Mouse (Mus musculus) splenic B cell, adult 2 months (primary cell): ENCODE results near the gene A630089N07Rik.
"Not testable (repeated sequence)": the region's sequence is repeated elsewhere in the genome, so short reads cannot be mapped to it uniquely, and the experiment has no call there.

Source experiments
- DNase-seq: peaks from one replicate; pipeline ENCODE4 v3.0.0-alpha.2; 2011; ENCODE audit warnings: low read depth, low spot score
- H3K27me3 ChIP-seq: 2 replicates; pipeline ENCODE4 v1.6.1; 2012; ENCODE audit warnings: mild to moderate bottlenecking, low read length, moderate library complexity, mixed read lengths; ENCODE audit not compliant: control insufficient read depth, poor library complexity, insufficient read depth, severe bottlenecking
- H3K36me3 ChIP-seq: 2 replicates; pipeline ENCODE4 v1.6.1; 2012; ENCODE audit warnings: mild to moderate bottlenecking, low read length, moderate library complexity, mixed read lengths; ENCODE audit not compliant: control insufficient read depth, poor library complexity, insufficient read depth, severe bottlenecking

Gene A630089N07Rik

DNA sequence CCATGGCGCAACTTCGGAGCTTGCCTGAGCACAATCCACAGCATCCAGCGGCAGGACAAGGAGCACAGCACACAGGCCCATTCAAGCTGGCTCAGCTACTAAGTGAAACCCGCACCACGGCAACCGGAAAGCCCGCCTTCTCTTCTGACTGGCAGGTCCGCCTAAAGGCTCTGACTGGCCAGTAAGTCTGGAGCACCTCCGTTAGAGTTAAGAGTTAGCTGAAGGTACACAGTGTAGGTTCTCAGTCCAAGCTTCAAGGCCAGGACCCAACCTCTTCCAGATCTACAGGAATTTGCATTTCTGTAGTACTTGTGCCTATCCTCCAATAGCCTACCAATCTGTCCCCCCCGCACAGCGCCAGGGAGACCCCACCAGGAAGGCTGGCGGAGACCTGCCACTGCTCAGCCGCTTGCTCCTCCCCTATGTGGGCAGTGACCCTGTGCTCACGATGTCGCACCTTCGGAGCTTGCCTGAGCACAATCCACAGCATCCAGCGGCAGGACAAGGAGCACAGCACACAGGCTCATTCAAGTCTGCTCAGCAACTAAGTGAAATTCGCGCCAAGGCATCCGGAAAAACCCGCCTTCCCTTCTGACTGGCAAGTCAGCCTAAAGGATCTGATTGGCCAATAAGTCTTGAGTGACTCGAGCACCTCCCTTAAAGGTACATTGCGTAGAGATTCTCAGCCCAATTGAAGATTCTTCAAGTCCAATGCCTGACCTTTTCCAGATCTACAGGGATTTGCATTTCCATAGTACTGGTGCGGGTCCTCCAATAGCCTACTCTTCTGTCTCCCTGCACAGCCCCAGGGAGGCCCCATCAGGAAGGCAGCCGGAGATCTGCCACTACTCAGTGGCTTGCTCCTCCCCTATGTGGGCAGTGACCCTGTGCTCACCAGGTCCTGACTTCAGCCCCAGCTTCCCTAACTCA, at the start of gene A630089N07Rik:
TSS of gene A630089N07Rik (minus strand) at position 562 of the 930 bp plus-strand sequence.
- not testable (repeated sequence) for H3K27me3 ChIP-seq, H3K36me3 ChIP-seq
- peak; percentile 79 for DNase-seq

DNA sequence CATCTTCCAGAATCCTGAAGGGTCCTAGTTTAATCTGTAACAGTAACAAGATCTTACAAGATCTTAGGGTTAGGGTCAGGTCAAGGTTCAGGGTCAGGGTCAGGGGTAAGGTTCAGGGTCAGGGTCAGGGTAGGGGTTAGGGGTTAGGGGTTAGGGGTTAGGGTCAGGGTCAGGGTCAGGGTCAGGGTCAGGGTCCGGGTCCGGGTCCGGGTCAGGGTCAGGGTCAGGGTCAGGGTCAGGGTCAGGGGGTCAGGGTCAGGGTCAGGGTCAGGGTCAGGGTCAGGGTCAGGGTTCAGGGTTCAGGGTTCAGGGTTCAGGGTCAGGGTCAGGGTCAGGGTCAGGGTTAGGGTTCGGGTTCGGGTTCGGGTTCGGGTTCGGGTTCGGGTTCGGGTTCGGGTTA, 24.9 kb upstream of the A630089N07Rik start:
- Histone ChIP-seq H3K27me3 (no peaks in the 10 kb centered on the region), H3K36me3 (no peaks in the 10 kb centered on the region; the same call in 1 of the 2 replicates)
- DNase-seq: no peak

DNA sequence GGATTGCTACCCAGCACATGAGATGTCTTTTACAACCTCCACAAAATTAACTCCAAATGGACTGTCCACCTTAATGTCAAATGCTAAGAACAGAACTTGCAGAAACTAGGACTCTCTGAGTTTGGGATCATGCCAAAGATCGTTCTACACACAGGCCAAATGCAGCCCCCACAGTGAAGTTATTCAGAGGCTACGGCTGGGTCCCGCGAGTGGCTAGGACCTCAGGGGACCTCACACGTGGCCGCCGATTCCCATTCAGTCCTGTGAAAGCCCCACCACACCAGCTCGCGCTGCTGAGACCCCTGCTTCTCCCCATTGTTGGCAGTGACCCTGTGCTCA, 731 bp downstream of the A630089N07Rik start:
- DNase-seq: peak; percentile 1
- H3K36me3 ChIP-seq, H3K27me3 ChIP-seq: not testable (repeated sequence)

DNA sequence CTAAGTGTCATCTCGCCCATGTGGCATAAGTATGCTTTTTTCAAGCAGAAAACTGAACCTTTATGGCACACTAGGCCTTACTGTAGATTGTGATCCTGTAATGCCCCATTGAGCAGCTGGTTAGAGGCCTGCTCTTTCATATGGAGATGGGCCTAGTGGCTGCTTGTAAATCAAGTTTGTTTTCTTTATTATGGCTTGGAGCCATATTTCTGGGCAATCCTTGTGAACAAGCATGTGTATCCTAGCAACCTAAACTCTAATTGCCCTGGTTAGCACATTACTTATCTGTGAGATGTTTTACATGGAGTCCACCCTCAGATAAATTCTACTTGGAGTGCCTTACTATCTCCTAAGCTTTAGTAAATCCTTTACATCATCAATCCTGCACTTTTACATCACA, 1.1 kb downstream of the A630089N07Rik start:
- H3K27me3 ChIP-seq, DNase-seq, H3K36me3 ChIP-seq: not testable (repeated sequence)

DNA sequence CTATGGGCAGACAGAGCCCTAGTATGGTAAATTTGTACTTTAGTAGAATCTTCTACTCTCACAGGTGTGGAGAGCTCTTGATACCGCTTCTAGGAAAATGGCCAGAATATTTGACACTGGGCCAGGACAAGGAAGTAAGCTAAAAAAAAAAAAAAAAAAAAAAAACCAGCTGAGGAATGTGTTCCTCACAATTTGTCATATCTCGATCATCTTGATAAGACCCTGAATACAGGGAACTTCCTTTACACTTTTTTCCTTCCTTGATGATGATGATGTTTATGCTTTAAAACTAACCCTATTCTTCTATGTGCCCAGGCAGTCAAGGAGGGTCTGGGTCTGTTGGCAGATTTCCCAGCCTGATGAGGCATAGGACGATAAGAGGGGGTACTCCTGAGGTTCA, 2.9 kb downstream of the A630089N07Rik start:
- not testable (repeated sequence) for H3K27me3 ChIP-seq, DNase-seq

DNA sequence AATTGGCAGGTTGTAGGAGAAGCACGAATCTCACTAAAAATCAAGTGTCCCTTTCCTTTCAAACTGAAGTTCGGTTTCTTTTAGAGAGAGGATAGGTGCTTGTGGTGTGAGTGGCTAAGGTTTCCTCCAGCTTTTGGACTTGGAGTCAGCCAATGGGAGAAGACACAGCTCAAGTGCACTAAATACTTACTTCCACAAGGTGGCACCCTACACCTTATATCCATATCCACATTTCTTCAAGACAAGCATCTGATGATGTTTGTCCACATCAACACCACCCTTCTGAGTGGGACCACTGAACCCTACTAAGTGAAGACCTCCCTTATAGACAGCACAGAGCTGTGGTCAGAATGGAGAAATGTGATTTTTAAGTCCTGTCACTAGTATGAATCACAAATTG, 40.6 kb downstream of the A630089N07Rik start:
- Histone ChIP-seq H3K27me3 (no peaks in the 10 kb centered on the region), H3K36me3 (no peaks in the 10 kb centered on the region)
- peak; percentile 70 for DNase-seq

More for the DNA sequence above, 2.9 kb downstream of the A630089N07Rik start:
- H3K36me3 ChIP-seq: not testable (repeated sequence)

DNA sequence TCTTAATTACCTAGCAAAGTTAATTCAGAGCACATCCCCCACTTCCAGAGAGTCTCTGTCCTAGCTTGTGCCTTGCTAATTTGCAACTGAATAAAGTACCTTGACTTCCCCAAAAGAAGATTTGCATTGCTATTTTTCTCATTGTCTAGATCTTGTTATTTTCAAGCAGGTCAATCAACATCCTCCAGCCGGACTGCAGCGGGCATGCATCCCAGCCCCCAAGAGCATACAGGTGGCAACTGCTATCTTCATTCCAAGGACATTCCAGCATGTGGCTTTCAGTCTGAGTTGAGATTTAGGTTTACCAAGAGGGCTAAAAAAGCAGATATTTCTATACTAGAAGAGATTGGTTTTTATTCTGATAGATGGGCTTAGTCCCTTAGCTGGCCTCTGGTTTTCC, 47.3 kb downstream of the A630089N07Rik start:
- not testable (repeated sequence) for DNase-seq, H3K36me3 ChIP-seq, H3K27me3 ChIP-seq

DNA sequence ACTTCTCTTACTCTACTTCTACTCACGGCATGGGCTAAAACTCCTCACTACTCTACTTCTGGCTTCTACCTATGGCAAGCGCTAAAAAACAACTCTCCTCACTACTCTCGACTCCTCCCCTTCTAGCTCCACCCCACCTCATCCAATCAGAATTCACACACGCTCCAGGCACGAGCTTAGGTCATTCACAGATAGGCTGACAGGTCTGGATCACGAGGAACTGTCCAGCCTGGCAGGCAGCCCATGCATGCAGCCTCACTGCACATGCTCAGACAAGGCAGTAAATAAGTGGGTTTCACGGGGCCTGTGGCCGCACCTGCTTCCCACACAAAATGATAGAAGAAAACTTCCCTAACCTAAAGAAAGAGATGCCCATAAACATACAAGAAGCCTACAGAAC, 56.1 kb downstream of the A630089N07Rik start:
- not testable (repeated sequence) for H3K36me3 ChIP-seq, H3K27me3 ChIP-seq, DNase-seq

DNA sequence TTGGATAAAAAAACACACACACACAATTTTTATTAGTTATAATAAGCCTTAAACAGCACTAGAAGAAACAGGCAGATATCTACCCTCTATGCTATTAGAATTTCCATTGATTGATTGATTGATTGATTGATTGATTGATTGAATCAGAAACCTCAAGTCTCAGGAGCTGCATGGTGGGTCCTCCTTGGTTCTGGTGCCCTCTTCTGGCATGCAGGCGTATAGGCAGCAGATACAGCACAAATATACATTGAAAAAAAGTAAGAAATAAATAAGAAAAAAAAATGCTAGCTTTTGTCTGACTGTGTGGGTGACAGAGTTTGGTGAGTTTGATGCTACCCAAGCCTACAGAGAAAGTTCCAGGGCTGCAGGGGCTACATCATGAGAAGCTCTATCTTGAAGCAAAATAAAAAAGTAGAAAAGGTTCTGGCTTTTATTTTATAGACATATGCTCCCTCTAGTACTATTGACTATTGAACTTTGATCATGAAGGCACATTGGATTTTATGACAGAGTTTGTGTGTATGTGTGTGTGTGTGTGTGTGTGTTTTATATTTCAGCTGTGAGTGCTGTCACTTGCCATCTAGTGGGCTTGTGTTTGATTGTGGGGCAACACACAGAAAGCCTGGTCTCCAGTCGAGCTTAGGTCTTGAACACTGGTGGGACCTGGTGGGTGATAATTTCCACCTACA, 59.4 kb downstream of the A630089N07Rik start:
- DNase-seq: peak; percentile 56
- Histone ChIP-seq H3K36me3 (no peaks in the 10 kb centered on the region), H3K27me3 (no peaks in the 10 kb centered on the region)

DNA sequence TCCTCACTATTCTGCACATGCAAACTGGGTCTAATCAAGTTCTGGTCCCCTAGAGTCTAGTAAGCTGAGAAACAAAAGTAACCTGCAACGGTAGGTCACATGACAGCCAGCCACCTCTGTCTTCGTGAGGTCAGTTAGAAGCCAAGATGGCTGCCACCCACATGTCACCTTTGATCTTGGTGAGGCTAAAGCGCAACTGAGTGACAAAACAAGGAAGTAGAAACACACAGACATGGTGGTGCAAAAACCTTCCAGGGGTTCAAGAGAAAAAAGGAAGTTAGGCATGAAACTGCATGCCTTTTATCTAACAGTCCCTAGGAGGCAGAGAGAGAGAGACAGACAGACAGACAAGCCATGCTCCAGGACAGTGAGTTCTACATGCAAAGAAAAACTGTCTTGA, 60.2 kb downstream of the A630089N07Rik start:
- no peak for DNase-seq
- Histone ChIP-seq H3K27me3 (no peaks in the 10 kb centered on the region), H3K36me3 (no peaks in the 10 kb centered on the region)

DNA sequence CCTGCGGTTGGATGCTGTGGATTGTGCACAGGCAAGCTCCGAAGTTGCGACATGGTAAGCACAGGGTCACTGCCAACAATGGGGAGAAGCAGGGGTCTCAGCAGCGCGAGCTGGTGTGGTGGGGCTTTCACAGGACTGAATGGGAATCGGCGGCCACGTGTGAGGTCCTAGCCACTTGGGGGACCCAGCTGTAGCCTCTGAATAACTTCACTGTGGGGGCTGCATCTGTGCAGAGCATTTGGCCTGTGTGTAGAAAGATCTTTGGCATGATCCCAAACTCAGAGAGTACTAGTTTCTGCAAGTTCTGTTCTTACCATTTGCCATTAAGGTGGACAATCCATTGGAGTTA, 84.9 kb downstream of the A630089N07Rik start:
- H3K27me3 ChIP-seq, H3K36me3 ChIP-seq, DNase-seq: not testable (repeated sequence)

DNA sequence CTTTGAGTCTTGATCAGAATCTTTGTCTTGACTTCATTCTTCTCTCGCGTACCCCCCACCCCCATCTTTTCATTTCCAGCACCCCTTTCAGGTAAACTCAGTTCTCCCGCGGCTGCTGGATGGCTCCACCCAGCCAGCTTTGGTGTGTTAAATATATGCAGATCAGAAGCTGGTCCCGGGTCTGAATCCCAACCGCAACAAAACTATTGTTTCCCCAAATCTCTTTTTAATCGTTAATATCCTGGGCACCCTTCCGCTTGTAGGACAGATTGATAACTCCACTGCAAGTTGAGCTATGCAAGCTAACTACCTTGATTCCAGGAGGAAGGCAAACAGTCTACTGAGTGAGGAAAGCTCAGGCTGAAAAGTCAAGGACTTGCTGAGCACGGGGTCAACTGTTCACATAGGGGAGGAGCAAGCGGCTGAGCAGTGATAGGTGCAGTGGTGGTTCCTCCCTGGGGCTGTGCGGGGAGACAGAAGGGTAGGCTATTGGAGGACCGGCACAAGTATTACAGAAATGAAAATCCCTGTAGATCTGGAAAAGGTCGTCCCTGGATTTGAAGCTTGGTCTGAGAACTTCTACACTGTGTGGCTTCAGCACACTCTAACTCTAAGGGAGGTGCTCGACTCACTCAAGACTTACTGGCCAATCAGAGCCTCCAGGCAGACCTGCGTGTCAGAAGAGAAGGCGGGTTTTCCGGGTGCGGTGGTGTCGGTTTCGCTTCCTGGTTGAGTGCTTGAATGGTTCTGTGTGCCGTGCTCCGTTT, 85.5 kb downstream of the A630089N07Rik start, which contains the start of gene B230307C23Rik:
TSS of gene B230307C23Rik (plus strand) at position 700 of the 767 bp plus-strand sequence.
- peak; percentile 93 for DNase-seq
- Histone ChIP-seq H3K27me3 (no peaks in the 10 kb centered on the region), H3K36me3 (no peaks in the 10 kb centered on the region)

DNA sequence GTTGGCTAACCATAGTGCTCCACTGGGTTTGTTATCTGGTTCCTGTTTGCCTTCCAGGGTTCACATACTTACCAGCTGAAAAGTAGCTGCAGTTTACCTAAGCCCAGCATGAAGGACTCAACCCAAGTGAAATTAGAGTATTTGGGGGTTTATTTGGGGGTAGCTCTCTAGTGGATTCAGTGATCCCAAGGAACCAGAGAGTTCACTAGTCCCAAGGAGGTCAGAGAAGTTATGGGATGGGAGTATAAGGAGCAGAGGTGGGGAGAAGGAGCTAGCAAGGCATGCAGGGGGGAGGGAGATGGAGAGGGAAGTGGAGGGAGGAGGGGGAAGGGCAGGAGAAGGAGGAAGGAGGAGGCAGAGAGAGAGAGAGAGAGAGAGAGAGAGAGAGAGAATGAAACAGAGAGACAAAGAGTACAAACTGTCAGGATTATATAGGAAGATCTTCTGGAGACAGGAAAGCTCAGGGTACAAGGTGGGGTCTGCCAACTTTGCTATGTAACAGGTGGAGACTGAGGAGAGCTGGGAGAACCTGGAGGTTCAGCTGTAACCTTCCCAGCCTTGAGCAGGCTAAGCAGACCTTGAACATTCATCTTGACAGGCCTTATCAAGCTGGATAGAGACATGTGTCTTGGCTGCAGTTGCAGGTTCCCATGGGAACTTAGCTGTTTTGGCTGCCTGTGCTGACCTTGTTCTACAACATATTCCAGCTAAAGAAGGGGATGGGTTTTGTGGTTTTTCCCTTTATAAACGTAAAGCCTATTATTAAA, 86.2 kb downstream of the A630089N07Rik start:
- no peaks in the 10 kb centered on the region for H3K36me3 ChIP-seq
- H3K27me3 ChIP-seq: no peaks in the 10 kb centered on the region
- DNase-seq: no peak

DNA sequence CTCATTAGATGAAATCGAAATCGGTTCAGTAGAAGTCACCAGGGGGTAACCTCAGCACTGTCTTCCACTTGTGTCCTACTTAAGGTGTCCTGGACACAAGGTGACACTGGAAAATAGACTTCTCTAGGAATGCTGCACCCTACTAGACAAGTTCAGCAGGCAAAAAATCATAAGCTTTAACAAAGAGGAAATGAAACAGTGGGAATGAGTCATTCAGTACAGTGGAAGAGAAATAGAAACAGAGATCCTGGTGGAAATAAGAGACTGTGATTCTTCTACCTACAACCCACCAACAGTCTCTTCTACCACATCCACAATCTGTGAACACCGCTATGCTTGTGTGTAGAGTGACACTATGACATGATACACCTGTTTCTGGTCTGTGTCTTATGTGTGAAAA, 89.8 kb downstream of the A630089N07Rik start:
- DNase-seq, H3K27me3 ChIP-seq, H3K36me3 ChIP-seq: not testable (repeated sequence)
